Mouse (Mus musculus): ENCODE measurements around the gene Nxpe5.
"Not testable (repeated sequence)": the region's sequence is repeated elsewhere in the genome, so short reads cannot be mapped to it uniquely, and the experiment has no call there.

Gene Nxpe5

GRCm38 (mm10) chr5:138225700-138226099 is at the start of gene Nxpe5:
TSS of gene Nxpe5 (plus strand) at chr5:138225898.
- DNase-seq = no peak

- peak; percentile 86 for DNase-seq
These were observed 38.6 kb upstream of the Nxpe5 start, which contains the start of the genes Taf6 and Cnpy4 for GRCm38 (mm10) chr5:138186950-138187638. TSS of gene Taf6 (minus strand) at chr5:138187451. TSS of gene Cnpy4 (plus strand) at chr5:138187485.

GRCm38 (mm10) chr5:138187661-138188306 is 37.9 kb upstream of the Nxpe5 start:
- peak; percentile 69 for DNase-seq

GRCm38 (mm10) chr5:138193771-138194727 is 31.6 kb upstream of the Nxpe5 start, which contains the start of gene Mblac1:
TSS of gene Mblac1 (plus strand) at chr5:138194314.
- DNase-seq = peak; percentile 87

- peak; percentile 37 for DNase-seq
These were observed 30.8 kb upstream of the Nxpe5 start for GRCm38 (mm10) chr5:138194755-138195345.

GRCm38 (mm10) chr5:138195463-138195862 is 30.2 kb upstream of the Nxpe5 start:
- DNase-seq = no peak

GRCm38 (mm10) chr5:138199576-138199975 is 26.1 kb upstream of the Nxpe5 start:
- DNase-seq = no peak

GRCm38 (mm10) chr5:138202086-138202485 is 23.6 kb upstream of the Nxpe5 start:
- DNase-seq = no peak

GRCm38 (mm10) chr5:138207253-138207652 is 18.4 kb upstream of the Nxpe5 start:
- no peak for DNase-seq

GRCm38 (mm10) chr5:138207873-138208272 is 17.8 kb upstream of the Nxpe5 start:
- DNase-seq = no peak

GRCm38 (mm10) chr5:138216632-138217031 is 9.1 kb upstream of the Nxpe5 start:
- not testable (repeated sequence) for DNase-seq

- DNase-seq = no peak
These were observed 5.8 kb upstream of the Nxpe5 start for GRCm38 (mm10) chr5:138219864-138220263.

GRCm38 (mm10) chr5:138222111-138222510 is 3.6 kb upstream of the Nxpe5 start:
- peak; percentile 84 for DNase-seq

- no peak for DNase-seq
These were observed 2.4 kb upstream of the Nxpe5 start for GRCm38 (mm10) chr5:138223287-138223686.

- DNase-seq = no peak
These were observed 793 bp downstream of the Nxpe5 start for GRCm38 (mm10) chr5:138226491-138226890.

- DNase-seq = no peak
These were observed 1.7 kb downstream of the Nxpe5 start for GRCm38 (mm10) chr5:138227367-138227766.

GRCm38 (mm10) chr5:138228026-138228425 is 2.3 kb downstream of the Nxpe5 start:
- DNase-seq = peak; percentile 52

- no peak for DNase-seq
These were observed 3.8 kb downstream of the Nxpe5 start for GRCm38 (mm10) chr5:138229511-138229910.

- no peak for DNase-seq
These were observed 8.1 kb downstream of the Nxpe5 start for GRCm38 (mm10) chr5:138233778-138234177.

GRCm38 (mm10) chr5:138234224-138234623 is 8.5 kb downstream of the Nxpe5 start:
- no peak for DNase-seq

GRCm38 (mm10) chr5:138241511-138241910 is 15.8 kb downstream of the Nxpe5 start:
- no peak for DNase-seq

GRCm38 (mm10) chr5:138251144-138251543 is 25.4 kb downstream of the Nxpe5 start:
- no peak for DNase-seq

GRCm38 (mm10) chr5:138253061-138253460 is 27.4 kb downstream of the Nxpe5 start:
- DNase-seq = no peak

Measured in thymus, postnatal 25 days (tissue).